Mouse (Mus musculus) olfactory bulb, adult 2 months (tissue): Measurements from ENCODE around the gene Snx30. TPM values are rescaled to one million over a fixed set of nuclear protein-coding genes. Genes with fewer than 3 reads are reported as not detected.

Source experiments
- H3K27ac ChIP-seq: fragments of 200-500 bp; 2 replicates; pipeline ENCODE4 v1.5.1; 2012; ENCODE audit warnings: low read depth, low read length; ENCODE audit not compliant: insufficient read depth
- H3K4me1 ChIP-seq: fragments of 200-500 bp; 2 replicates; pipeline ENCODE4 v1.6.1; 2012; ENCODE audit warnings: low read length; ENCODE audit not compliant: control insufficient read depth, insufficient read depth
- H3K4me3 ChIP-seq: fragments of 200-500 bp; 2 replicates; pipeline ENCODE4 v1.5.1; 2012; ENCODE audit warnings: mild to moderate bottlenecking, low read depth, low read length, moderate library complexity; ENCODE audit not compliant: insufficient read depth
- CTCF ChIP-seq: fragments of 200-500 bp; IDR thresholded peaks from 2 replicates; pipeline ENCODE4 v1.5.1; 2012; ENCODE audit warnings: low read depth, mild to moderate bottlenecking, low read length, moderate library complexity; ENCODE audit not compliant: insufficient read depth
- POLR2A ChIP-seq: fragments of 200-500 bp; IDR thresholded peaks from 2 replicates; pipeline ENCODE4 v1.6.1; 2012; ENCODE audit warnings: mild to moderate bottlenecking, low read depth, low read length, moderate library complexity; ENCODE audit not compliant: insufficient read depth
- WGBS: fragments of 180-500 bp; shearing (Covaris S2); methylation state at CpG from one replicate; pipeline ENCODE4 v1.1.7; 2018; 5-methylcytosine and 5-hydroxymethylcytosine counted together
- polyA plus RNA-seq: library from polyadenylated mRNA; stranded (reverse); fragments of >200 nt; gene quantifications from 2 replicates; pipeline ENCODE4 v1.2.4, GENCODE M21; 2012; ENCODE audit warnings: low replicate concordance; ENCODE audit not compliant: missing spikeins, insufficient read depth, insufficient read length

The Snx30 gene
- polyA plus RNA-seq = not detected in 2 replicates

GRCm38 (mm10) chr4:59805181-59805967 lies at the start of gene Snx30:
TSS of gene Snx30 (plus strand) at chr4:59805840.
- peak within 1 kb of the TSS; percentile 98 for H3K4me3 ChIP-seq
- WGBS = 2% methylated on average over 45 of the region's 45 CpGs
- H3K4me1 ChIP-seq = peaks cover 3% of the 10 kb centered on the region
- TF ChIP-seq CTCF (no peak), POLR2A (peak; percentile 72)
- H3K27ac ChIP-seq = peak within 1 kb of the TSS; percentile 78

DNA sequence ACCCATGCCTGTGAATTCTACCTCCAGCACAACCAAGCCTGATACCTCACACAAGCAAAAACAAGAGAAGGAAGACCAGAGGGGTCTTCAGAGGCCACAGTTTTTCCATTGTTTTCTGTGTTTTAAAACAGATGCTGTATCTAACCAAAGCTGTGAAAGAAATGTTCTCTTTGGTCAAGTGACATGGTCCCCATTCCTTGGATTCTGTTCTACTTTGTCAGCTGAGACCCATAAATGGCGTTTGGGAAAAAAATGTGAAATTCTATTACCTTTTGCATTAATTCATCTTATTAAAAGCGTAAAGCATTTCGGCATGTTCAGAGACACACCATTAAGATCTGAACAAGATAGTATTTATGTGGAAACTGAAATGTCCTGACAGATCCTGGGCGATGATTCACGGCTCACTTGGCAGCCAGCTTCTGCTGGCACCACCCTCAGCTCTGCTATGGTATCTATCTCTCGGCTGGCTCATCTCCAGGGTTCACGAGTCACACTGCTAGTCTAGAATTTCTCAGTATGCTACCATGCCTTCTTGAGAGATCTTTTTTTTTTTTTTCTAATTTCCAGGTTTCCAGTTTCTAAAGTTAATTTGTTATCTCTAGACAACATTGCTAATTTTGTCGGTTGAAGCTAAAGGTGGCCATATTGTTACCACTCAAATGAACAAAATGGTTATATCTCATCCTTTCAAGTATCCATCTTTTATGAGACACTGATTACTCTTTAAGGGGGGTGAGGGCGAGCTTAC lies 49.1 kb upstream of the Snx30 start:
- Histone ChIP-seq H3K27ac (no peak overlapping the region), H3K4me3 (no peak overlapping the region), H3K4me1 (peaks cover 15% of the 10 kb centered on the region)
- TF ChIP-seq POLR2A = no peak
- no peak for TF ChIP-seq CTCF
- 31% methylated on average over 9 of the region's 9 CpGs for WGBS

GRCm38 (mm10) chr4:59757452-59758435 lies 47.9 kb upstream of the Snx30 start:
- no peak overlapping the region for H3K4me3 ChIP-seq
- TF ChIP-seq CTCF (no peak), POLR2A (no peak)
- H3K27ac ChIP-seq = no peak overlapping the region
- peaks cover 15% of the 10 kb centered on the region for H3K4me1 ChIP-seq
- 50% methylated on average over 12 of the region's 12 CpGs for WGBS

- no peak overlapping the region for H3K4me3 ChIP-seq
- peaks cover 13% of the 10 kb centered on the region for H3K4me1 ChIP-seq
- WGBS = 86% methylated on average over 4 of the region's 4 CpGs
- TF ChIP-seq POLR2A = no peak
- no peak for TF ChIP-seq CTCF
- H3K27ac ChIP-seq = no peak overlapping the region
These were observed 45.6 kb upstream of the Snx30 start for GRCm38 (mm10) chr4:59760016-59760415.

DNA sequence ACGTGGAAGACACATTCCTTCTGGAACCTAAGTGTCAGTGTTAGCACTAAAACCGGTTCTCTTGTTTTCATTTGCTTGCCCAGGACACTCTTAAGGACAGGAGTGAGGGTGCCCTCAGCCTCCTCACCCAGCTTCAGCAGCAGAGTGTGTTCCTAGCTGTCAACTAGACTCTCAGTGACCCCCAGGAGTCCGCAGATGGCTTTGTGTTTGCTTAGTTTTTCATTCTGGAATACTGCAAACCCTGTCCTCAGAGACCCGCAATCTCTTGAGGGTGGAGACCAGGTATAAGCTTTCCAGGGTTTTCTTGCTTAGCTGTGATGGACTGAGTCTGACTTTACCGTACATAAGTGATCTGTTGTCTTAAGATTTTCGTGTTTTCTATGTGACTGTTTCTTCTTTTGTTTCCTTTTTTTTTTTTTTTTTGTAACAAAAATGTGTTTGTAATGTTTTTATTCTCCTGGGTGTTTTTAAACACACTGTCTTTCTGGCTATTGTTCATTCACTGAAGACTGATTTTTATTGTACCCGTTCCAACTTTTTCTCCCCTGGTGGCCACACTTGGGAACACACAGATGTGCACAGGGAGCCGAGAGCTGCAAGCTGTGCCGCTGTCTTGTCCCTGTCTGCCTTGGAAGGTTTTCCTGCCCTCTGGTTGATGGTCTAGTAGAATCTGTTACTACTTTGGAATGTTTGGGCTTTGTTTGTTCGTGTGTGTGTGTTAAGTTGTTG lies 44.8 kb upstream of the Snx30 start:
- Histone ChIP-seq H3K4me1 (peaks cover 12% of the 10 kb centered on the region; the same call in 1 of the 2 replicates), H3K4me3 (no peak overlapping the region), H3K27ac (no peak overlapping the region)
- TF ChIP-seq POLR2A (no peak), CTCF (peak; percentile 37; the same call in 1 of the 2 replicates)
- 42% methylated on average over 10 of the region's 10 CpGs for WGBS

DNA sequence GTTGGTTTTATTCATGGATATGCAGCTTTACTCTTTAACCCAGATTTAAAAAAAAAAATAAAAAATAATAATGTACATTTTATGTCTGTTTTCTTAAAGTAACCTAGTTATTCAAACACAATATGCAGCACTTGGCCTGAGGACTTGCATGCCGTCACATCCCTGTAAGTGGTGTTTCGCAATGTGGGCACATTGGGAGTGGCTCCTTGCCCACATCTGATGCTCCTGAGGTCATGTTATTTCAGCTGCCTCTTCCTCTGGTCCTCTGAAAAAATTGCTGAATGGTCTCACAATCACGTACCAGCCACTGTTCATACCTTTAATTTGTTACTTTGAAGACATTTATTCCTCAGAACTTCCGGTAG lies 44.3 kb upstream of the Snx30 start:
- H3K4me1 ChIP-seq = peaks cover 12% of the 10 kb centered on the region; the same call in 1 of the 2 replicates
- TF ChIP-seq POLR2A (no peak), CTCF (no peak)
- no peak overlapping the region for H3K27ac ChIP-seq
- WGBS = 85% methylated on average over 4 of the region's 4 CpGs
- H3K4me3 ChIP-seq = no peak overlapping the region

- TF ChIP-seq CTCF (no peak), POLR2A (no peak)
- peak overlapping the region; percentile 7; the same call in 1 of the 2 replicates for H3K27ac ChIP-seq
- WGBS = 65% methylated on average over 7 of the region's 7 CpGs
- H3K4me3 ChIP-seq = no peak overlapping the region
- H3K4me1 ChIP-seq = peaks cover 10% of the 10 kb centered on the region; the same call in 1 of the 2 replicates
These were observed 40.7 kb upstream of the Snx30 start for GRCm38 (mm10) chr4:59764950-59765349.

DNA sequence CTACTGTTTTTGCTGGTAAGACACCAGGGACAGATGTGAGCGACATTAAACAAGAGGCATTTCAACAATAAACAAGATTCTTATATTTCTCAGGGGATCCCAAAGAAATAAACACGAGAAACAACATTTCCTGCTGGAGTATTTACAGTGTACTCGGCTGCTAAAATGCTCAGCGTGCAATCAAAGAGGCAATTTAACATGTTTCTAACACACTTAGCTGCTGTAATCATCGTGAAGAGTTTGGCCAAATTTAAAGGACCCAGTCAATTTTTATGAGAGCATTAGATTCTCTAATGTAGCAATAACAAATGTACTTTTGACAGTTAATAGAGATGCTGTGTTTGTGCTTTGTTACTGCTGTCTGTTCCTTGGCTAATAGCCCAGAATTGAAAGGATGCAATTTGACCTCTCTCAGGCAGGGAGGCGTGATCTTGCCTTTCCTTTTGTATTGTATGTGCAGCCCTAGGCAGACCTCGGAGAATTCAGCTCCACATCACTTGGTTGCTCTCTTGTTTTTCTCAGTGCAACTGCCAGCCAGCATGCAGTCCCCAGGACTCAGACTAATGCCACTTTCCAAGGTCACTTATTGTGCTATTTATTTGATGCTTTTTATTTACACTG lies 40.1 kb upstream of the Snx30 start:
- 18% methylated on average over 7 of the region's 7 CpGs for whole genome bisulfite sequencing

More for the DNA sequence above, 40.1 kb upstream of the Snx30 start:
- no peak for TF ChIP-seq POLR2A
- no peak for TF ChIP-seq CTCF
- peak overlapping the region; percentile 56; the same call in 1 of the 2 replicates for H3K27ac ChIP-seq
- no peak overlapping the region for H3K4me3 ChIP-seq
- H3K4me1 ChIP-seq = peaks cover 8% of the 10 kb centered on the region; the same call in 1 of the 2 replicates
